ENCODE assay signal across 9 mouse cellular contexts in the genomic region with DNA sequence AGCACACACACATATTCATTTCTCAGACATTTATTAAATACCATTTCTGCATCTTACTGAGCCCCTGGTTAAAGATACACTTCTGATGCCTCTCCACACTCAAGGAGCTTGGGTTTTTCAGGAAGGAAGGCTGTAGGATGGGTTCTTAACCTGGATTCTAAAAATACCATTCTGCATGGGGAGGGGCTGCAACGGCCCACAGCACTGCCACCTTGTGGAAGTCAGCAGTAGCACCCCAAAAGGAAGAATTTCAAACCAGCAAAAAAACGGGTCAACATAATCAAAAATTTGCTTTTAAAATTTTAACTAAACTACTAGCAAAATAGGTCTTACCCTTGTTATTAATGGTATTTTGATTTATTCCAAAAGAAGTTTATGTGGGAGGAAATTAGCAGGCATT. TPM values are rescaled to one million over a fixed set of nuclear protein-coding genes. Genes with fewer than 3 reads are reported as not detected.
DNase-seq lines count a peak whose midpoint lies in the region; ATAC-seq and TF ChIP-seq lines count a peak whose summit lies in the region.
"Had no signal": no experiment of that assay in that cellular context is flagged by ENCODE, and none has a peak within 500 bp of the region (broad histone marks: within the 10 kb centered on the region; RNA-seq: fewer than 3 reads in every experiment).

No protein-coding gene starts in this region.

- peaks cover 0 to 2% of the 10 kb centered on the region in 2 experiments; a peak in 1 of 4 replicates for H3K4me1 ChIP-seq in ES-E14 (ENCODE audit: control insufficient read depth in 2 of 2, insufficient read depth in 2 of 2, low read length in 2 of 2, poor library complexity in 1 of 2)
- no peaks in the 10 kb centered on the region for H3K4me1 ChIP-seq in embryonic fibroblast, embryonic 13.5 days (ENCODE audit: control insufficient read depth, insufficient read depth, low read length)
- no peaks in the 10 kb centered on the region for H3K4me1 ChIP-seq in intestine, embryonic 15.5 days (replicated peaks)
- H3K4me1 ChIP-seq: liver, embryonic 13.5 days; stomach, embryonic 15.5 days had no signal

- no peak for ATAC-seq in erythroid progenitor cell, adult 5-6 weeks (replicated peaks; ENCODE audit: low FRiP score, poor library complexity, severe bottlenecking)
- no peak for ATAC-seq in intestine, embryonic 15.5 days

- WGBS in intestine, embryonic 15.5 days, result 30% methylated on average over 2 of the region's 2 CpGs

- DNase-seq in layer of hippocampus, adult 2 months (ENCODE audit: low spot score in 2 of 2), result peak in 1 of 2 experiments; percentile 29
- no peak for DNase-seq in layer of hippocampus, adult 8-10 months (ENCODE audit: low spot score in 2 of 2)
- DNase-seq in CD4-positive helper T cell, adult 2 months (ENCODE audit: low read depth, low spot score), result peak; percentile 20
- no peak for DNase-seq in ES-E14 (ENCODE audit: low read depth, low spot score)
- DNase-seq: liver, embryonic 13.5 days had no signal

- no peak for TF ChIP-seq POLR2A in embryonic fibroblast, embryonic 13.5 days (IDR thresholded peaks at IDR 0.05; ENCODE audit: low read depth, low read length)

- no peak overlapping the region for H3K9ac ChIP-seq in ES-E14 (ENCODE audit: insufficient read depth, low read depth, low read length, poor library complexity, severe bottlenecking)
- H3K9ac ChIP-seq in intestine, embryonic 15.5 days, result no peak overlapping the region
- H3K9ac ChIP-seq: liver, embryonic 13.5 days; stomach, embryonic 15.5 days had no signal

- no peaks in the 10 kb centered on the region for H3K36me3 ChIP-seq in ES-E14 (ENCODE audit: control insufficient read depth, insufficient read depth, low read length, poor library complexity, severe bottlenecking)
- no peaks in the 10 kb centered on the region for H3K36me3 ChIP-seq in intestine, embryonic 15.5 days
- H3K36me3 ChIP-seq: liver, embryonic 13.5 days; stomach, embryonic 15.5 days had no signal

- H3K4me3 ChIP-seq in layer of hippocampus, adult 2 months, result no peak overlapping the region
- no peak overlapping the region for H3K4me3 ChIP-seq in ES-E14 (ENCODE audit: insufficient read depth in 1 of 2, low read depth in 1 of 2, low read length in 2 of 2, poor library complexity in 1 of 2, severe bottlenecking in 1 of 2)
- no peak overlapping the region for H3K4me3 ChIP-seq in embryonic fibroblast, embryonic 13.5 days (ENCODE audit: insufficient read depth, low read length)
- H3K4me3 ChIP-seq in intestine, embryonic 15.5 days (replicated peaks), result no peak overlapping the region
- H3K4me3 ChIP-seq: liver, embryonic 13.5 days; stomach, embryonic 15.5 days had no signal

- H3K9me3 ChIP-seq in ES-E14 (ENCODE audit: control insufficient read depth, insufficient read depth, low read depth, low read length), result no peaks in the 10 kb centered on the region
- no peaks in the 10 kb centered on the region for H3K9me3 ChIP-seq in intestine, embryonic 15.5 days
- H3K9me3 ChIP-seq: liver, embryonic 13.5 days; stomach, embryonic 15.5 days had no signal

- in situ Hi-C loops in ES-E14 (cut with MboI; ENCODE audit: low sequenced_read_pairs in 2 of 2, unreplicated experiment in 2 of 2), result no loop called here

- no peak overlapping the region for H3K4me2 ChIP-seq in intestine, embryonic 15.5 days (replicated peaks)
- H3K4me2 ChIP-seq: liver, embryonic 13.5 days; stomach, embryonic 15.5 days had no signal

- no peak overlapping the region for H3K27ac ChIP-seq in layer of hippocampus, adult 2 months
- no peak overlapping the region for H3K27ac ChIP-seq in ES-E14 (ENCODE audit: insufficient read depth, low read depth, low read length, poor library complexity, severe bottlenecking)
- no peak overlapping the region for H3K27ac ChIP-seq in embryonic fibroblast, embryonic 13.5 days (ENCODE audit: insufficient read depth, low read length)
- H3K27ac ChIP-seq in intestine, embryonic 15.5 days, result no peak overlapping the region
- H3K27ac ChIP-seq: liver, embryonic 13.5 days; stomach, embryonic 15.5 days had no signal

- peak; percentile 92 for TF ChIP-seq CTCF in layer of hippocampus, adult 2 months (conservative IDR thresholded peaks at IDR 0.05)
- peak; percentile 60; the same call in 1 of the 2 replicates for TF ChIP-seq CTCF in embryonic fibroblast, embryonic 13.5 days (IDR thresholded peaks at IDR 0.05; ENCODE audit: borderline replicate concordance, insufficient read depth, low read length)

- no peaks in the 10 kb centered on the region for H3K27me3 ChIP-seq in intestine, embryonic 15.5 days (replicated peaks)
- H3K27me3 ChIP-seq: liver, embryonic 13.5 days; stomach, embryonic 15.5 days had no signal

TF ChIP-seq in ES-E14, 5 proteins besides CTCF, POLR2A, EP300 and RAD21:
- no peak for TF ChIP-seq CHD2 (IDR thresholded peaks at IDR 0.05; ENCODE audit: low read depth, low read length)
- no peak for TF ChIP-seq MAFK (IDR thresholded peaks at IDR 0.05; ENCODE audit: insufficient read depth, low read depth, low read length)
- TF ChIP-seq ZNF384 (IDR thresholded peaks at IDR 0.05; ENCODE audit: low read depth, low read length), result 0 out of 2 replicates have a peak, but pooled peaks have one; percentile 5
- peak; percentile 22; the same call in 1 of the 2 replicates for TF ChIP-seq ZC3H11A (IDR thresholded peaks at IDR 0.05; ENCODE audit: borderline replicate concordance, low read depth, low read length)
- no peak for TF ChIP-seq HCFC1 (IDR thresholded peaks at IDR 0.05; ENCODE audit: borderline replicate concordance, insufficient read depth, low read length)

RNA-seq across cellular contexts. Expression of a gene that starts 47.2 kb away (rescaled TPM):
- total RNA-seq in layer of hippocampus, adult 2 months (2021), result 10 to 100 TPM; 87.0 to 95.3 TPM
- 100 to 1,000 TPM in 2 of 4 experiments, 10 to 100 TPM in 2; 81.5 to 103 (median 92.5) TPM for total RNA-seq in layer of hippocampus, adult 8-10 months (2022)
- total RNA-seq in ES-E14 (2012; rRNA removed), result 0.48 and 1.1 TPM in 2 replicates
- 36.1 and 42.1 TPM in 2 replicates for polyA plus RNA-seq in embryonic fibroblast, embryonic 13.5 days (2011; ENCODE audit: insufficient read length, low read depth, missing spikeins)
- 23.8 and 28.5 TPM in 2 replicates for total RNA-seq in erythroid progenitor cell, adult 5-6 weeks (2015; ENCODE audit: low replicate concordance)
- total RNA-seq in erythroid progenitor cell, adult 5-6 weeks (2017; ENCODE audit: low replicate concordance), result 3.0 and 7.9 TPM in 2 replicates
- 9.5 and 11.2 TPM in 2 replicates for polyA plus RNA-seq in intestine, embryonic 15.5 days (2015; fragmentation: Nextera tagmentation; extraction: Ambion mirVana)

RNA-seq across cellular contexts. Expression of a gene that starts 50.0 kb away (rescaled TPM):
- under 1 TPM; 0.12 to 0.28 TPM for total RNA-seq in layer of hippocampus, adult 2 months (2021)
- total RNA-seq in layer of hippocampus, adult 8-10 months (2022), result under 1 TPM; 0.16 to 0.79 (median 0.28) TPM
- total RNA-seq in ES-E14 (2012; rRNA removed), result 0.63 and 2.1 TPM in 2 replicates
- not detected in 2 replicates for polyA plus RNA-seq in embryonic fibroblast, embryonic 13.5 days (2011; ENCODE audit: insufficient read length, low read depth, missing spikeins)
- not detected in 2 replicates for total RNA-seq in erythroid progenitor cell, adult 5-6 weeks (2015; ENCODE audit: low replicate concordance)
- not detected in 2 replicates for total RNA-seq in erythroid progenitor cell, adult 5-6 weeks (2017; ENCODE audit: low replicate concordance)
- 0.38 and 0.39 TPM in 2 replicates for polyA plus RNA-seq in intestine, embryonic 15.5 days (2015; fragmentation: Nextera tagmentation; extraction: Ambion mirVana)

RNA-seq across cellular contexts. Expression of a gene that starts 50.1 kb away (rescaled TPM):
- under 1 TPM; 0.37 to 0.49 TPM for total RNA-seq in layer of hippocampus, adult 2 months (2021)
- total RNA-seq in layer of hippocampus, adult 8-10 months (2022), result under 1 TPM; 0.21 to 0.58 (median 0.35) TPM
- total RNA-seq in ES-E14 (2012; rRNA removed), result 0.16 and 0.62 TPM in 2 replicates
- polyA plus RNA-seq in embryonic fibroblast, embryonic 13.5 days (2011; ENCODE audit: insufficient read length, low read depth, missing spikeins), result not detected in 2 replicates
- total RNA-seq in erythroid progenitor cell, adult 5-6 weeks (2015; ENCODE audit: low replicate concordance), result not detected in 2 replicates
- not detected in 2 replicates for total RNA-seq in erythroid progenitor cell, adult 5-6 weeks (2017; ENCODE audit: low replicate concordance)
- 0.57 and 0.68 TPM in 2 replicates for polyA plus RNA-seq in intestine, embryonic 15.5 days (2015; fragmentation: Nextera tagmentation; extraction: Ambion mirVana)
